Mouse (Mus musculus) heart, embryonic 16.5 days (tissue): Measurements from ENCODE around the gene Ccdc182. TPM values are rescaled to one million over a fixed set of nuclear protein-coding genes. Genes with fewer than 3 reads are reported as not detected.

Experiments
- ATAC-seq: fragments of 200-750 bp; cut with Nextera tagmentation; replicated peaks from 2 replicates; pipeline ENCODE4 v1.8.0; 2017; ENCODE audit warnings: moderate number of reproducible peaks; ENCODE audit not compliant: insufficient read depth, low FRiP score; ENCODE audit errors: extremely low read depth
- H3K27ac ChIP-seq: fragments of 300-500 bp; sonication (generic); 2 replicates; pipeline ENCODE4 v1.5.1; 2014; ENCODE audit warnings: mild to moderate bottlenecking, low read length, control low read depth, moderate library complexity
- H3K27me3 ChIP-seq: fragments of 300-500 bp; sonication (generic); 2 replicates; pipeline ENCODE4 v1.6.1; 2014; ENCODE audit warnings: low read length, mixed read lengths; ENCODE audit not compliant: control insufficient read depth, insufficient read depth
- H3K36me3 ChIP-seq: fragments of 300-500 bp; sonication (generic); 2 replicates; pipeline ENCODE4 v1.6.1; 2014; ENCODE audit not compliant: control insufficient read depth, insufficient read depth
- H3K4me1 ChIP-seq: fragments of 300-500 bp; sonication (generic); 2 replicates; pipeline ENCODE4 v1.6.1; 2014; ENCODE audit warnings: low read length, mixed read lengths; ENCODE audit not compliant: control insufficient read depth, insufficient read depth
- H3K4me2 ChIP-seq: fragments of 300-500 bp; sonication (generic); 2 replicates; pipeline ENCODE4 v1.6.1; 2014; ENCODE audit warnings: low read depth, mild to moderate bottlenecking, control low read depth, low read length
- H3K4me3 ChIP-seq: fragments of 300-500 bp; sonication (generic); 2 replicates; pipeline ENCODE4 v1.5.1; 2014; ENCODE audit warnings: mild to moderate bottlenecking, control low read depth, low read length
- H3K9ac ChIP-seq: fragments of 300-500 bp; sonication (generic); 2 replicates; pipeline ENCODE4 v1.6.1; 2014; ENCODE audit warnings: low read length, control low read depth
- H3K9me3 ChIP-seq: fragments of 300-500 bp; sonication (generic); replicated peaks from 2 replicates; pipeline ENCODE4 v1.6.1; 2016; ENCODE audit warnings: low read length; ENCODE audit not compliant: control insufficient read depth
- WGBS: fragments of 180-500 bp; shearing (Covaris S2); extraction: QIAGEN DNeasy Blood & Tissue Kit; methylation state at CpG from one replicate; pipeline ENCODE4 v1.1.7; 2014; 5-methylcytosine and 5-hydroxymethylcytosine counted together
- polyA plus RNA-seq: library from polyadenylated mRNA; unstranded; fragments of >200 nt; fragmentation: Nextera tagmentation; extraction: Ambion mirVana; gene quantifications from 2 replicates; pipeline ENCODE4 v1.2.1, GENCODE M21; 2015

Ccdc182 gene
- polyA plus RNA-seq, 1 experiment from 2014 or later: not detected

GRCm38 (mm10) chr11:88291688-88292087, 2.2 kb upstream of the Ccdc182 start:
- H3K27me3 ChIP-seq: peaks cover 2% of the 10 kb centered on the region; the same call in 1 of the 2 replicates
- peaks cover 21% of the 10 kb centered on the region for H3K4me1 ChIP-seq
- H3K9me3 ChIP-seq: no peaks in the 10 kb centered on the region
- no peak for ATAC-seq
- 32% methylated on average over 4 of the region's 4 CpGs for WGBS
- H3K4me2 ChIP-seq: no peak overlapping the region
- H3K9ac ChIP-seq: no peak overlapping the region
- H3K36me3 ChIP-seq: no peaks in the 10 kb centered on the region
- no peak overlapping the region for H3K4me3 ChIP-seq
- H3K27ac ChIP-seq: no peak overlapping the region

GRCm38 (mm10) chr11:88294394-88294710, 494 bp downstream of the Ccdc182 start:
- no peak for ATAC-seq
- Histone ChIP-seq H3K4me1 (peaks cover 13% of the 10 kb centered on the region), H3K9me3 (no peaks in the 10 kb centered on the region), H3K27me3 (peaks cover 2% of the 10 kb centered on the region; the same call in 1 of the 2 replicates), H3K9ac (no peak overlapping the region; the same call in 1 of the 2 replicates), H3K4me2 (peak overlapping the region; percentile 43), H3K27ac (no peak overlapping the region), H3K4me3 (no peak overlapping the region), H3K36me3 (no peaks in the 10 kb centered on the region)
- WGBS: 43% methylated on average over 17 of the region's 17 CpGs

GRCm38 (mm10) chr11:88295298-88295697, 1.4 kb downstream of the Ccdc182 start:
- Histone ChIP-seq H3K27me3 (peaks cover 2% of the 10 kb centered on the region; the same call in 1 of the 2 replicates), H3K27ac (no peak overlapping the region), H3K4me1 (peaks cover 13% of the 10 kb centered on the region), H3K4me2 (no peak overlapping the region), H3K9me3 (no peaks in the 10 kb centered on the region), H3K4me3 (no peak overlapping the region), H3K9ac (no peak overlapping the region), H3K36me3 (no peaks in the 10 kb centered on the region)
- 87% methylated on average over 5 of the region's 5 CpGs for WGBS
- ATAC-seq: no peak

- Histone ChIP-seq H3K4me3 (no peak overlapping the region), H3K9me3 (no peaks in the 10 kb centered on the region), H3K9ac (no peak overlapping the region), H3K27me3 (peaks cover 2% of the 10 kb centered on the region; the same call in 1 of the 2 replicates), H3K36me3 (no peaks in the 10 kb centered on the region), H3K4me1 (peaks cover 5% of the 10 kb centered on the region; the same call in 1 of the 2 replicates), H3K27ac (no peak overlapping the region), H3K4me2 (no peak overlapping the region)
- 75% methylated on average over 4 of the region's 4 CpGs for WGBS
- no peak for ATAC-seq
These were observed 3.7 kb downstream of the Ccdc182 start for GRCm38 (mm10) chr11:88297526-88297925.

DNA sequence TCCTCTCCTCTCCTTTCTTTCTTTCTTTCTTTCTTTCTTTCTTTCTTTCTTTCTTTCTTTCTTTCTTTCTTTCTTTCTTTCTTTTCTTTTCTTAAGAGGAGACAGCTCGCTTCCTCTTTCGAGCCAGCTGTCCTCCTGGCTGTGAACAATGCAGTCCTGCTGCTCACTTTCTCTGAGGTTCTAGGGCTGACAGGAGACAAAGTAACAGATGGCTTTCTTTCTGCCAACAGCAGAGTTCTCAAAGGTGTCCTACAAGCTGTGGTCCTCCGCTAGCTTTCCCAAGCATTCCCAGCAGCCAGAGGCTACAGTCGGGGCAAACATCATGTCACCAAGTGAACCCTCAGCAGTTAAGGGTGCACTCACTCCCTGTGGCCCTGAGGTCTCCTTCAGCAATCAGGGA, 5.5 kb downstream of the Ccdc182 start:
- ATAC-seq: no peak
- no peak overlapping the region for H3K4me2 ChIP-seq
- 81% methylated on average over 4 of the region's 4 CpGs for WGBS
- no peak overlapping the region for H3K4me3 ChIP-seq
- no peak overlapping the region for H3K27ac ChIP-seq
- H3K9ac ChIP-seq: no peak overlapping the region
- no peaks in the 10 kb centered on the region for H3K9me3 ChIP-seq
- H3K27me3 ChIP-seq: peaks cover 2% of the 10 kb centered on the region; the same call in 1 of the 2 replicates
- H3K36me3 ChIP-seq: no peaks in the 10 kb centered on the region
- no peaks in the 10 kb centered on the region for H3K4me1 ChIP-seq

DNA sequence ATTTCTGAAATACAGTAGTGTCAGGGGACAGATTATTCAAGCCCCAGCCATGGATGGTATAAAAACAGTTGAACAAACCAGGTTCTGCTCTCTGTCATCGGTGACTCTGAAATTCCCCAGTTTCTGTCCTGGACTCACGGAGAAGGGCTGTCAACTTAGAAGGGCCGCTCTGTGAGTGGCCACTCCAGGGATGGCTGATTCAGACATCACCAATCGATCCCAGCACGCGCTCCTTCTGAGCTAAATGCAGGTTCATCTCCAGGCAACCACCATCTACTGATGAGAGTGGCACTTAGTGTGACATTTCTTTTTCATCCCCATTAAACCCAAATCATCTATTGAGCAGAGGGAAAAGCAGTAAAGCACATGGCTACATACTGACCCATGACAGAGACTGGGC, 7.8 kb downstream of the Ccdc182 start:
- Histone ChIP-seq H3K4me1 (no peaks in the 10 kb centered on the region), H3K4me2 (no peak overlapping the region), H3K36me3 (no peaks in the 10 kb centered on the region), H3K9me3 (no peaks in the 10 kb centered on the region), H3K9ac (no peak overlapping the region), H3K27me3 (no peaks in the 10 kb centered on the region), H3K4me3 (no peak overlapping the region), H3K27ac (no peak overlapping the region)
- WGBS: 45% methylated on average over 6 of the region's 6 CpGs
- ATAC-seq: no peak

GRCm38 (mm10) chr11:88305759-88306158, 11.9 kb downstream of the Ccdc182 start:
- H3K36me3 ChIP-seq: no peaks in the 10 kb centered on the region
- H3K9ac ChIP-seq: no peak overlapping the region
- H3K27ac ChIP-seq: no peak overlapping the region
- H3K4me1 ChIP-seq: peaks cover 11% of the 10 kb centered on the region
- H3K27me3 ChIP-seq: no peaks in the 10 kb centered on the region
- H3K4me2 ChIP-seq: no peak overlapping the region
- ATAC-seq: no peak
- WGBS: 82% methylated on average over 6 of the region's 6 CpGs
- H3K9me3 ChIP-seq: no peaks in the 10 kb centered on the region
- no peak overlapping the region for H3K4me3 ChIP-seq

DNA sequence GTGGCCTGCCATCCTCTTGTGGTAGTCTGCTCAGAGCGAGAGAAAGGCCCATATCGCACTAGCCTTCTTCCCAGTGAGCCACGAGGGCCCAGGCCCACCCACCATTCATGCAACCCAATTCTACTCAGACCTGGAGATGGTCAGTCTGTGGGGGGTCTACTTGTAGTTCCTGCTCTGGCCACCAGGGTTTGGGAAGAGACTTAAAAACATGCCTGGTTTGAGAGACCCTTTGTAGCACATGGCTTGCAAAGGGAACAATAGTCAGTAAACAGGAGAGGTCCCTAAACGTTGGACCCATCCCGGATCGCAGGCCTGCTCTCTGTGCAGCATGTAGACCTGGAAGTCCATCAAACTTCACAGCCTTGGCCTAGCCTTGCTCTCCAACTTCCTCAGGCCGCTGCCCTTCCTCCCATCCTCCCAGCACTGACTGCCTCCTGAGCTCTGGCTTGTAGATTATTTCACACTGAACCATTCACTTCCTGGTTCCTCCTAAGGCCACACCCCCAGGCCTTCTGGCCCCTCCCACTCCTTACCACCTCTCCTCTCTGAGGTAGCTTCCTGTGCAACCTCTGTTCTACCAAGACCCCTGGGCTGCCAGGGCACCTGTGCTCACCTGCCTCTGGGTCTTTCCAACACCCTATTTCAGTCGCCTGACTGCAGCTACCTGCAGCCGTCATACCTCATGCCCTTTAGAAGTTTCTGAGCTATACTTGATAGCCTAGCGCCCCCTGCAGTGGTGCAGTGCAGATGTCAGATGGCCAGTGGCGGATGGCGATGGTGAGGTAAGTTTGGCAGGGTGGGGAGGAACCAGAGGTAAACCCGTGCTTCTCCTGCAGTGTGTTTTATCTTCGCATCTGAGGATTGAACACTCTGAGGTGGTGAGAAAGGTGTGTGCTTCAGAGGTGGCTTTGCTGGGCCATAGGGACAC, 14.0 kb downstream of the Ccdc182 start:
- no peak for ATAC-seq
- Histone ChIP-seq H3K4me1 (peaks cover 20% of the 10 kb centered on the region), H3K4me2 (no peak overlapping the region), H3K36me3 (no peaks in the 10 kb centered on the region), H3K4me3 (no peak overlapping the region), H3K9me3 (no peaks in the 10 kb centered on the region), H3K27me3 (no peaks in the 10 kb centered on the region), H3K9ac (no peak overlapping the region), H3K27ac (no peak overlapping the region)
- 78% methylated on average over 14 of the region's 14 CpGs for WGBS

- no peak overlapping the region for H3K27ac ChIP-seq
- no peak overlapping the region for H3K4me2 ChIP-seq
- no peaks in the 10 kb centered on the region for H3K27me3 ChIP-seq
- no peak for ATAC-seq
- no peaks in the 10 kb centered on the region for H3K9me3 ChIP-seq
- peaks cover 33% of the 10 kb centered on the region for H3K4me1 ChIP-seq
- WGBS: 73% methylated on average over 10 of the region's 10 CpGs
- no peak overlapping the region for H3K4me3 ChIP-seq
- H3K36me3 ChIP-seq: no peaks in the 10 kb centered on the region
- H3K9ac ChIP-seq: no peak overlapping the region
These were observed 15.3 kb downstream of the Ccdc182 start for GRCm38 (mm10) chr11:88309059-88309700.
